Mouse (Mus musculus): ENCODE measurements around the gene Xrcc6. TPM values are rescaled to one million over a fixed set of nuclear protein-coding genes. Genes with fewer than 3 reads are reported as not detected.

Xrcc6 gene
- total RNA-seq, 2 experiments from 2014 or later, result 20.8 to 24.9 TPM

DNA sequence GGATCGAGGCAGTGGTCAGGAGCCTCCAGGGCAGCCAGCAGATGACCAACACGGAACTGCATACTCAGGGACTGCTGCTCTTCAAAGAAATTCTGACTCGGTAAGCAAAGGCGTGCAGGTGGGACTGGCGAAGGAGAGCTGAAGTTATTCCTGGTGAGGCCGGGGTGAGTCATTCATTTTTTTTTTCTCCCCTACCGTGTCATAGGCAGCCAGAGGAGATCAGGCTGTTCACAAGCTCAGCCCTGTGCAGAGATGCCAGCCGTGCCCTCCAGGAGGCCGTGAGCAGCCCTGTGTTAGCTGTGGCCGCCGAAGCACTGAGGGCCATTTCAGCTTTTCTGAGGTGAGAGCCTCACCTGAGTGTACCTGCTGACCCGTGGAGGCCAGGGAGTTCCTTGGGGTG is 98.5 kb downstream of the Xrcc6 start:
- no peak for DNase-seq

DNA sequence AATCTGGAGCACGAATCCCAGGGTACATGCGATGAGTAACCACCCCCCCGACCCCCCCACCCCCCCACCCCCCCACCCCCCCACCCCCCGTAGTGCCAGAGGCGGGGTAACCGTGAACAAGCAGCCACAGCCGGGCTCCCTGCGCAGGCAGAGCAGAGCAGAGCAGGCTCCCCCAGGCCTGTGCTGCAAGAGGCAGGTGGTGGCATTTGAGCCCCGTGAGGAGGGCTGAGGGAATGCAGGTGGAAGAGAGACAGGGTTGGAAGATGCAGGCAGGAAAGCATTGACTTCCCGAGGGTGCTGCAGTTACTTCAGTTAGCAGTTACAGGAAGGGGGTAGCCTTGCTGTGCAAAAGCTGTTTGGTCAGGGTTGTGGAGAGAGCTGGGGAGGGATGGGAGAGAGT is 99.6 kb downstream of the Xrcc6 start:
- no peak for DNase-seq

Other genes with a start within 250 kb of the Xrcc6 start
- 10 to 100 TPM; 29.1 to 29.5 TPM for gene Zc3h7b, start 242.8 kb upstream of the Xrcc6 start, total RNA-seq (2021)
- 10 to 100 TPM; 18.7 to 23.1 TPM for gene Rangap1, start 242.3 kb upstream of the Xrcc6 start, total RNA-seq (2021)
- gene Tef, start 185.4 kb upstream of the Xrcc6 start, total RNA-seq (2021), result 100 to 1,000 TPM; 113 to 168 TPM
- gene Tob2, start 129.0 kb upstream of the Xrcc6 start, total RNA-seq (2021), result 10 to 100 TPM; 47.4 to 85.8 TPM
- gene Phf5a, start 115.9 kb upstream of the Xrcc6 start, total RNA-seq (2021), result 10 to 100 TPM; 35.3 to 40.3 TPM
- gene Aco2, start 115.5 kb upstream of the Xrcc6 start, total RNA-seq (2021), result 1,000 to 10,000 TPM; 1,158 to 1,247 TPM
- 1 to 10 TPM; 5.9 to 6.3 TPM for gene Polr3h, start 61.6 kb upstream of the Xrcc6 start, total RNA-seq (2021)
- 1 to 10 TPM; 1.8 to 2.6 TPM for gene Csdc2, start 51.1 kb upstream of the Xrcc6 start, total RNA-seq (2021)
- 10 to 100 TPM; 11.9 to 21.6 TPM for gene Pmm1, start 26.9 kb upstream of the Xrcc6 start, total RNA-seq (2021)
- gene 1700029P11Rik, start 7.3 kb upstream of the Xrcc6 start, total RNA-seq (2021), result not detected
- gene Desi1, start 46.0 kb downstream of the Xrcc6 start, total RNA-seq (2021), result 10 to 100 TPM; 19.0 to 25.7 TPM
- gene Snu13, start 59.8 kb downstream of the Xrcc6 start, total RNA-seq (2021), result 10 to 100 TPM; 44.6 to 48.5 TPM
- not detected for gene 4930407I10Rik, start 71.3 kb downstream of the Xrcc6 start, total RNA-seq (2021)
- under 1 TPM; 0.08 to 0.24 TPM for gene Mei1, start 82.2 kb downstream of the Xrcc6 start, total RNA-seq (2021)
- 10 to 100 TPM in 1 of 2 experiments, 1 to 10 TPM in 1; 8.0 to 16.5 TPM for gene Ccdc134, start 140.1 kb downstream of the Xrcc6 start, total RNA-seq (2021)
- gene Srebf2, start 159.3 kb downstream of the Xrcc6 start, total RNA-seq (2021), result 10 to 100 TPM; 12.1 to 14.1 TPM
- gene Shisa8, start 225.0 kb downstream of the Xrcc6 start, total RNA-seq (2021), result not detected
- gene Tnfrsf13c, start 236.5 kb downstream of the Xrcc6 start, total RNA-seq (2021), result not detected

Measured in gastrocnemius, postnatal 25 days (tissue).